Mouse (Mus musculus): ENCODE data around the gene Fcgr4. TPM values are rescaled to one million over a fixed set of nuclear protein-coding genes. Genes with fewer than 3 reads are reported as not detected.
A peak's percentile ranks its signal among the peaks of the same experiment; 100 is the strongest.

Gene Fcgr4
- polyA plus RNA-seq, 1 experiment from 2014 or later = 4.0 TPM

GRCm38 (mm10) chr1:171005081-171005480 lies 13.6 kb upstream of the Fcgr4 start:
- H3K4me1 ChIP-seq (ENCODE audit: insufficient read depth, low read depth, low read length) = no peaks in the 10 kb centered on the region
- no peak overlapping the region for H3K27ac ChIP-seq (ENCODE audit: low read length)
- H3K9me3 ChIP-seq (ENCODE audit: low read length) = no peaks in the 10 kb centered on the region
- no peak overlapping the region for H3K9ac ChIP-seq (replicated peaks; ENCODE audit: low read depth)
- TF ChIP-seq EP300 (IDR thresholded peaks at IDR 0.05) (no peak), CTCF (IDR thresholded peaks at IDR 0.05) (no peak)
- no peaks in the 10 kb centered on the region for H3K27me3 ChIP-seq (replicated peaks; ENCODE audit: insufficient read depth, low read length)
- WGBS = 53% methylated on average over 6 of the region's 6 CpGs
- ATAC-seq (no peak), DNase-seq (ENCODE audit: low spot score) (no peak)
- no peak overlapping the region for H3K4me3 ChIP-seq (ENCODE audit: low read depth, low read length)
- H3K36me3 ChIP-seq (ENCODE audit: insufficient read depth, low read length) = no peaks in the 10 kb centered on the region
- no peak overlapping the region for H3K4me2 ChIP-seq (replicated peaks; ENCODE audit: low read depth, low read length)

GRCm38 (mm10) chr1:171005586-171005985 lies 13.1 kb upstream of the Fcgr4 start:
- no peak for TF ChIP-seq CTCF (IDR thresholded peaks at IDR 0.05)
- no peak for TF ChIP-seq EP300 (IDR thresholded peaks at IDR 0.05)
- H3K27me3 ChIP-seq (replicated peaks; ENCODE audit: insufficient read depth, low read length) = no peaks in the 10 kb centered on the region
- DNase-seq (ENCODE audit: low spot score) = no peak

GRCm38 (mm10) chr1:171006335-171006734 lies 12.4 kb upstream of the Fcgr4 start:
- no peaks in the 10 kb centered on the region for H3K36me3 ChIP-seq (ENCODE audit: insufficient read depth, low read length)
- H3K4me2 ChIP-seq (replicated peaks; ENCODE audit: low read depth, low read length) = no peak overlapping the region
- no peak overlapping the region for H3K4me3 ChIP-seq (ENCODE audit: low read depth, low read length)
- H3K4me1 ChIP-seq (ENCODE audit: insufficient read depth, low read depth, low read length) = no peaks in the 10 kb centered on the region
- H3K27ac ChIP-seq (ENCODE audit: low read length) = no peak overlapping the region
- H3K9ac ChIP-seq (replicated peaks; ENCODE audit: low read depth) = no peak overlapping the region
- H3K9me3 ChIP-seq (ENCODE audit: low read length) = no peaks in the 10 kb centered on the region
- H3K27me3 ChIP-seq (replicated peaks; ENCODE audit: insufficient read depth, low read length) = no peaks in the 10 kb centered on the region
- DNase-seq (ENCODE audit: low spot score) = peak; percentile 30
- 83% methylated on average over 4 of the region's 4 CpGs for WGBS
- no peak for ATAC-seq
- no peak for TF ChIP-seq CTCF (IDR thresholded peaks at IDR 0.05)
- TF ChIP-seq EP300 (IDR thresholded peaks at IDR 0.05) = no peak

More at GRCm38 (mm10) chr1:171005586-171005985, 13.1 kb upstream of the Fcgr4 start:
- no peaks in the 10 kb centered on the region for H3K36me3 ChIP-seq (ENCODE audit: insufficient read depth, low read length)
- no peak overlapping the region for H3K4me2 ChIP-seq (replicated peaks; ENCODE audit: low read depth, low read length)
- H3K9ac ChIP-seq (replicated peaks; ENCODE audit: low read depth) = no peak overlapping the region
- H3K4me3 ChIP-seq (ENCODE audit: low read depth, low read length) = no peak overlapping the region
- no peak overlapping the region for H3K27ac ChIP-seq (ENCODE audit: low read length)
- H3K4me1 ChIP-seq (ENCODE audit: insufficient read depth, low read depth, low read length) = no peaks in the 10 kb centered on the region
- no peak for ATAC-seq
- H3K9me3 ChIP-seq (ENCODE audit: low read length) = no peaks in the 10 kb centered on the region

GRCm38 (mm10) chr1:171006905-171007304 lies 11.8 kb upstream of the Fcgr4 start:
- TF ChIP-seq EP300 (IDR thresholded peaks at IDR 0.05) (no peak), CTCF (IDR thresholded peaks at IDR 0.05) (peak; percentile 43)
- Histone ChIP-seq H3K9me3 (ENCODE audit: low read length) (no peaks in the 10 kb centered on the region), H3K4me1 (ENCODE audit: insufficient read depth, low read depth, low read length) (no peaks in the 10 kb centered on the region), H3K4me2 (replicated peaks; ENCODE audit: low read depth, low read length) (no peak overlapping the region), H3K27me3 (replicated peaks; ENCODE audit: insufficient read depth, low read length) (no peaks in the 10 kb centered on the region), H3K9ac (replicated peaks; ENCODE audit: low read depth) (no peak overlapping the region), H3K27ac (ENCODE audit: low read length) (no peak overlapping the region), H3K4me3 (ENCODE audit: low read depth, low read length) (no peak overlapping the region), H3K36me3 (ENCODE audit: insufficient read depth, low read length) (no peaks in the 10 kb centered on the region)
- 83% methylated on average over 2 of the region's 2 CpGs for WGBS
- no peak for ATAC-seq
- no peak for DNase-seq (ENCODE audit: low spot score)

- no peak overlapping the region for H3K4me2 ChIP-seq (replicated peaks; ENCODE audit: low read depth, low read length)
- DNase-seq (ENCODE audit: low spot score) (no peak), ATAC-seq (no peak)
- TF ChIP-seq CTCF (IDR thresholded peaks at IDR 0.05) (no peak), EP300 (IDR thresholded peaks at IDR 0.05) (no peak)
- no peak overlapping the region for H3K9ac ChIP-seq (replicated peaks; ENCODE audit: low read depth)
- H3K36me3 ChIP-seq (ENCODE audit: insufficient read depth, low read length) = no peaks in the 10 kb centered on the region
- no peaks in the 10 kb centered on the region for H3K9me3 ChIP-seq (ENCODE audit: low read length)
- WGBS = 84% methylated on average over 4 of the region's 4 CpGs
- no peak overlapping the region for H3K4me3 ChIP-seq (ENCODE audit: low read depth, low read length)
- no peaks in the 10 kb centered on the region for H3K27me3 ChIP-seq (replicated peaks; ENCODE audit: insufficient read depth, low read length)
- H3K4me1 ChIP-seq (ENCODE audit: insufficient read depth, low read depth, low read length) = no peaks in the 10 kb centered on the region
- H3K27ac ChIP-seq (ENCODE audit: low read length) = no peak overlapping the region
Observed at GRCm38 (mm10) chr1:171011733-171012132, 7.0 kb upstream of the Fcgr4 start.

- H3K4me3 ChIP-seq (ENCODE audit: low read depth, low read length) = no peak overlapping the region
- H3K27me3 ChIP-seq (replicated peaks; ENCODE audit: insufficient read depth, low read length) = no peaks in the 10 kb centered on the region
- WGBS = 62% methylated on average over 6 of the region's 6 CpGs
- H3K4me1 ChIP-seq (ENCODE audit: insufficient read depth, low read depth, low read length) = no peaks in the 10 kb centered on the region
- no peak overlapping the region for H3K27ac ChIP-seq (ENCODE audit: low read length)
- TF ChIP-seq EP300 (IDR thresholded peaks at IDR 0.05) = no peak
- TF ChIP-seq CTCF (IDR thresholded peaks at IDR 0.05) = no peak
- ATAC-seq (no peak), DNase-seq (ENCODE audit: low spot score) (no peak)
- H3K36me3 ChIP-seq (ENCODE audit: insufficient read depth, low read length) = no peaks in the 10 kb centered on the region
- no peaks in the 10 kb centered on the region for H3K9me3 ChIP-seq (ENCODE audit: low read length)
- H3K9ac ChIP-seq (replicated peaks; ENCODE audit: low read depth) = no peak overlapping the region
- H3K4me2 ChIP-seq (replicated peaks; ENCODE audit: low read depth, low read length) = no peak overlapping the region
Observed at GRCm38 (mm10) chr1:171016676-171017356, 1.9 kb upstream of the Fcgr4 start.
